Mouse (Mus musculus): ENCODE data around the gene Senp2.

DNA sequence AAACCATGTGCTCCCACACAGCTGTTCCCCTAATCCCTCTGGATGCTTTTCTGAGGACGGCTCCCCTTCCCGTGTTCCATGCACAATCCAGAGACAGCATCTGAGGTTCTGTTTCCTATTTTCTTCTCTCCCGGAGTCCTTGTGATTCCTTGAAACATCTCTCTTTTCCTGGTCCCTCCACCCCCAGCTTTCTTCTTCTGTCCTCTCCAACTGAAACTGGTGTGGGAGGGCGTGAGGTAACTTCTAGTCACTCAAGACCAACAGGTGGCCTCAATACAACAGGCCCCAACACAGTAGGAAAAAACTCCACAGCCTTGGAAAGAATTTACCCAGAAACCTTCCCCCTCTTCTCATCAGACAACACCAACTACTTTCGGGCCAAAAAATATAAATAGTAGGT, 31.9 kb upstream of the Senp2 start:
- no peak for TF ChIP-seq CTCF (IDR thresholded peaks at IDR 0.05)
- no peak for TF ChIP-seq EP300 (IDR thresholded peaks at IDR 0.05)
